Mouse (Mus musculus) heart, adult 9 months (tissue): ENCODE data around the gene Gm10643.
A peak's percentile ranks its signal among the peaks of the same experiment; 100 is the strongest.

Experiments
- DNase-seq, 2 experiments: peaks; one replicate each; pipeline ENCODE4 v3.0.0; 2022; ENCODE audit warnings: low spot score in 2 of 2

Gene Gm10643

GRCm38 (mm10) chr8:84071921-84072320, 7.0 kb upstream of the Gm10643 start:
- DNase-seq = no peak

GRCm38 (mm10) chr8:84070667-84071066, 5.7 kb upstream of the Gm10643 start:
- peak; percentile 49 to 53 for DNase-seq

GRCm38 (mm10) chr8:84070241-84070640, 5.3 kb upstream of the Gm10643 start:
- no peak for DNase-seq

- no peak for DNase-seq
These were observed 4.8 kb upstream of the Gm10643 start for GRCm38 (mm10) chr8:84069750-84070149.

- DNase-seq = no peak
These were observed 4.2 kb upstream of the Gm10643 start for GRCm38 (mm10) chr8:84069169-84069568.

GRCm38 (mm10) chr8:84068316-84069035, 3.5 kb upstream of the Gm10643 start:
- DNase-seq = no peak

- DNase-seq = no peak
These were observed 3.0 kb upstream of the Gm10643 start for GRCm38 (mm10) chr8:84067911-84068310.

- DNase-seq = peak; percentile 93 to 95
These were observed 2.2 kb upstream of the Gm10643 start for GRCm38 (mm10) chr8:84067047-84067573.

GRCm38 (mm10) chr8:84066291-84066930, 1.5 kb upstream of the Gm10643 start, which contains the start of gene Rfx1:
TSS of gene Rfx1 (plus strand) at chr8:84066834.
- DNase-seq = peak; percentile 100

- no peak for DNase-seq
These were observed 628 bp upstream of the Gm10643 start for GRCm38 (mm10) chr8:84065457-84066072.

- DNase-seq = no peak
These were observed 901 bp downstream of the Gm10643 start for GRCm38 (mm10) chr8:84063861-84064610.

- DNase-seq = no peak
These were observed 4.7 kb downstream of the Gm10643 start for GRCm38 (mm10) chr8:84060245-84060644.

GRCm38 (mm10) chr8:84059226-84059625, 5.7 kb downstream of the Gm10643 start:
- DNase-seq = no peak

- DNase-seq = no peak
These were observed 7.1 kb downstream of the Gm10643 start for GRCm38 (mm10) chr8:84057827-84058226.

GRCm38 (mm10) chr8:84053229-84053628, 11.7 kb downstream of the Gm10643 start:
- no peak for DNase-seq

- no peak for DNase-seq
These were observed 12.2 kb downstream of the Gm10643 start for GRCm38 (mm10) chr8:84052746-84053145.

GRCm38 (mm10) chr8:84048171-84048570, 16.8 kb downstream of the Gm10643 start:
- no peak for DNase-seq

- DNase-seq = no peak
These were observed 18.4 kb downstream of the Gm10643 start for GRCm38 (mm10) chr8:84046505-84046904.

- DNase-seq = no peak
These were observed 20.0 kb downstream of the Gm10643 start, which contains the start of gene Rln3 for GRCm38 (mm10) chr8:84044900-84045299. TSS of gene Rln3 (minus strand) at chr8:84045000.

- DNase-seq = no peak
These were observed 20.8 kb downstream of the Gm10643 start for GRCm38 (mm10) chr8:84044103-84044502.

GRCm38 (mm10) chr8:84042948-84043342, 22.0 kb downstream of the Gm10643 start:
- peak; percentile 42 to 54 for DNase-seq
